Mouse (Mus musculus) layer of hippocampus, adult 9-11 months (tissue): ENCODE measurements at regions not wholly inside any gene's neighbourhood (a gene's known extent, or its start where the extent isn't known, plus 50 kb on each side); places are given as distances from the start of the nearest gene placed in this dataset.

Experiments
- DNase-seq: peaks from one replicate; pipeline ENCODE4 v3.0.0; 2022

DNA sequence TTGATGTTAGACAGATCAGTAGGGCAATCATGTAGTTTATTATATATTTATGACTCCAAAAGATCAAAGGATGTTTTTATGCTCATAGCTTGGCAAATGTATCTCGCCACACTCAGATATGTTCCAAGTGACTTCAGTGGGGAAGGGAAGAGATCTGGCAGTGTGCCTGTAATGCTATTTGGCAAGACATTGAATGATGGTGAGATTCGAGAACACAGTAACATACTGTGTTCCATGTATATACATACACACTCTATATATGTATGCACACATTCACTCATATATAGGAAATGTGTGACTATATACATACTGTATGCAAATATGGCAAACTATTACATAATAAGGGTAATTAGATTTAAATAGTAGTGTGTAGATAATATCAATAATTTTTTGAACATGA, 577.3 kb upstream of the Arrdc4 start:
- DNase-seq: no peak

DNA sequence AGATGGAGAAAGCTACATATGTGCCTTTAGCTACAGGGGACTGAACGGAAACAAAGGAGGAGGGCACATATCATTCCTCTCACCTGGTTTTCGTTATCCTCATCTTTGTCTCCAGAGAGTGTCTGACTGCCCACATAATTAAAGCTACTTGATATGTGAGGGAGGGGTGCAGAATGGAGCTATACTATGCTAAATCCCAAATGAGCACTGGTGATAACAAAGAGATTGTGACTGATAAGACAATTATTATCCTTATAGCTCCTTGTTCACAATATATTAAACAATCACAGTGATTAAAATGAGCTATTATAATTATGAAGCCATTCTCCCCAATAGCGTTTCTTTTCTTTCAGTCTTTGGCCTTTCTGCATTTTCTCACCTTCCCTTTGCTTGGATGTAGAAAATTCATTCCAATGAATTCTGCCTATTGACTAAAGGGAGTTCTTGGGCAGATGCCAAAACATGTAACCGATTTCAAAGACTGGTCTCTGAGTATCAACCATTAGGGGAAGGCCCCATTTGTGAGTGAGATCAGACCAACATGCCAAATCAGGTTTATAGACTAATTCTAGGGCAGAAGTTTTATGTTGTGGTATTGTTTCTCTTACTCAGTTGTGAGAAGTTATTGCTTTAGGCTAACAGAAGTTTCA, 528.1 kb upstream of the Arrdc4 start:
- DNase-seq: no peak

DNA sequence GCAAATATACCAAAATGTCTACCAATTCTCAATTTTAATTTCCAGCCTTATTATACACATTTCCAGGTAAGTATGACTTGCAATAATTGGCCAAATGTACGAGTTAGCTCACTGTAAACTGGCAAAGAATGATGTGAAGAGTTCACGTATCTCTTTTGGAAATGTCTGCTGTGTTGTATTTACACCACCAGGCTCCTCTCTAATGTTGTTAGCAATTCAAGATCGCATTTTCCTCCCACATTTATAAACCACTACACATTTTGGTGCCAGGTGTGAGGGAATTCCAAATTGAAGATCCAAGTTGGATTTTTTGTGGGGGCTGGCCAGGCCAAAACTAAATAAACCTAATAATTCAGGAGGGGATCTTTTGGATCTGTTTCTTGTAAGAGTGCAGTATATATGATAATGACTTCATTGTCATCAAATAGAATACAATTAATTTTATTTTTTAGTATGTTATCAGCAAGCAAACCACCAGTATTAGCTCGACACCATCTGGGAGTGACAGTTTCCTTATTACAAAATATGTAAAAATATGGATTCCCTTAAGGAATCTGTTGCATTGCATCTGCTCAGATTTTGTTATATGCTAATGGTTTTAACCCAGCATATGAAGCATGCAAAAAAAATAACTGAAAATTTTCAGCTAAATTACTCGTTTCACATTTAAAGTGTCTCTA, 527.5 kb upstream of the Arrdc4 start:
- DNase-seq: peak; percentile 5

DNA sequence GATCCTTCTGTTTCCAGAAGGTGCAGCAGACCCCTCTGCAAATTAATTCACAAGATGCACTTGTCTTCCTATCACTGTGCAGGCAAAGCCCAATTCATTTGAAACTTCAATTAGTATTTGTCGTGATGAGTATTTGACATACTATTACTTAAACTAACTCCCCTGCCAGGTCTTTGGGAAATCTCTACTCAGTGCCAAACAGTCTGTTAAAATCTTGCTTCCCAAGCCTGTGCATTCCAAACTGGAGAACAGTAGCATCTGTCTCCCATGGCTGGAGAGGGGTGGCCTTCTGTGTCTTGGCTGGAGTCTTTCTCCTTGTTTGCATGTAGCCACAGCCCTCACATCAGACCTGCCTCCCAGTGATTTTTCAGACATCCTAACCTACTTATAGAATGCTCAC, 524.6 kb upstream of the Arrdc4 start:
- DNase-seq: peak; percentile 2

DNA sequence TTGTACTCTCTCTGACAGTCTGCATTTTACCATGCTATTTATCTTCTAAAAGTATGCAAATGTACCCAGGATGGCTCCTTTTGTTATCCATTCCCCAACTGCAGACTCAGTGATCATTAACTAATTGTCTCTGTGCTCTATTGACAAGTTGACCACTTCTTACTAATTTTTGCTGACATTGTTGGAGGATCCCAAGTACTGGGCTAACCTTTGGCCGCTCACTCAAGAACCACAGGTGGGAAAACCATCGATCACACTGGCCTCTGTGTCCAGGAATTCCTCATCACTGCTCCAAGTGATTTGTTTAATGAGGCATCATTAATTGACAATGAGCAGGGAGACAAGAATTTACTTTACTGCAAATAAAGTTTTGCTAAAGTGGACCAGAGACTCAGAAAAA, 495.5 kb upstream of the Arrdc4 start:
- DNase-seq: no peak

DNA sequence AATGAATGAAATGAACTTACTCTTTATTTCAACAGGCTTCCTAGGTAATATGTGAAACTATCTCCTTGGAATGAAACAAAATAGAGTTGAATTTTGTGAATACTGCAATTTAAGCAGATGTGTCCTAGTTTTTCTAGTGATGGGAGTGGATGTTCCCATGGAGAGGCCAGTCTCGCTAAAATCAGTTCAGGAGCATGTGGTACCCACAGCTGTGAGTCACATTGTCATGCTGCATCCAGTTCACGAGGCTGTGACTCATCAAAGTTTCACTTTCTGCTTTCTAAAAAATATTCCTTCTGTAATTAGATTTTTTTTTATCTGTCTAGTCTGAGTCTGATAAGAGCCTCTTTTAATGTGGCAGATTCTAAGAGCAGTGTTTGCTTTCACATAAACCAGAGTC, 484.3 kb upstream of the Arrdc4 start:
- DNase-seq: peak; percentile 79

DNA sequence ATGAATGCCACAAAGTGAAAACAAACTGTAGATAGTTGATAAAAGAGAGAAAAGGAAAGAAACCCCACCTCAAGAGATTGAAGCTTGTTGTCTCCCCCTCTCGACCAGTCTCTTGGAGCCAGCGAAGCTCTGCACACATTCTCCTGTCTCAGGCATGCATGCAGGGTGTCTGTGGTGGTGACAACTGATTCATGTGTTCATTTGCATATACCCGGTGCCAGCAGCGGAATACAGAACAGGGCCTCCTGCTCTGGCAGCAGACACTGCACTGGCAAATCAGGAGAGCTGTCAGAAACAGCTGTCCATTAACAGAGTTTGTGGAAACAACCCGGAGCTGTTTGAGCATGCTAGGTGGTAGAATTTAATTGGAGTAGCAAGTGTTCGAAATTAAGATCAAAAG, 468.8 kb upstream of the Arrdc4 start:
- peak; percentile 63 for DNase-seq
